Mouse (Mus musculus) hindbrain, embryonic 14.5 days (tissue): Measurements from ENCODE around the gene Hbq1b. TPM values are rescaled to one million over a fixed set of nuclear protein-coding genes. Genes with fewer than 3 reads are reported as not detected.

ENCODE experiments used
- ATAC-seq: fragments of 200-750 bp; cut with Nextera tagmentation; 2 replicates; pipeline ENCODE4 v1.8.0; 2017; ENCODE audit warnings: moderate number of reproducible peaks, mild to moderate bottlenecking, moderate TSS enrichment, moderate library complexity; ENCODE audit not compliant: low FRiP score
- DNase-seq: peaks from one replicate; pipeline ENCODE4 v3.0.0-alpha.2; 2015; ENCODE audit warnings: low spot score
- H3K27ac ChIP-seq: fragments of 300-500 bp; sonication (generic); 2 replicates; pipeline ENCODE4 v1.5.1; 2014; ENCODE audit warnings: mild to moderate bottlenecking, moderate library complexity
- H3K27me3 ChIP-seq: fragments of 300-500 bp; sonication (generic); 2 replicates; pipeline ENCODE4 v1.6.1; 2014; ENCODE audit warnings: mild to moderate bottlenecking, low read length, mixed read lengths; ENCODE audit not compliant: control insufficient read depth, insufficient read depth
- H3K36me3 ChIP-seq: fragments of 300-500 bp; sonication (generic); replicated peaks from 2 replicates; pipeline ENCODE4 v1.6.1; 2014; ENCODE audit not compliant: control insufficient read depth, insufficient read depth
- H3K4me1 ChIP-seq: fragments of 300-500 bp; sonication (generic); replicated peaks from 2 replicates; pipeline ENCODE4 v1.6.1; 2014; ENCODE audit warnings: antibody characterized with exemption, low read length, mixed read lengths; ENCODE audit not compliant: control insufficient read depth, insufficient read depth
- H3K4me2 ChIP-seq: fragments of 300-500 bp; sonication (generic); replicated peaks from 2 replicates; pipeline ENCODE4 v1.6.1; 2014; ENCODE audit warnings: mild to moderate bottlenecking, moderate library complexity
- H3K4me3 ChIP-seq: fragments of 300-500 bp; sonication (generic); replicated peaks from 2 replicates; pipeline ENCODE4 v1.5.1; 2014; ENCODE audit warnings: mild to moderate bottlenecking, low read length
- H3K9ac ChIP-seq: fragments of 300-500 bp; sonication (generic); 2 replicates; pipeline ENCODE4 v1.6.1; 2014
- H3K9me3 ChIP-seq: fragments of 300-500 bp; sonication (generic); 2 replicates; pipeline ENCODE4 v1.6.1; 2016; ENCODE audit warnings: low read length; ENCODE audit not compliant: control insufficient read depth
- WGBS: fragments of 180-500 bp; shearing (Covaris S2); extraction: QIAGEN DNeasy Blood & Tissue Kit; methylation state at CpG from one replicate; pipeline ENCODE4 v1.1.7; 2014; 5-methylcytosine and 5-hydroxymethylcytosine counted together
- polyA plus RNA-seq: library from polyadenylated mRNA; unstranded; fragments of >200 nt; fragmentation: Nextera tagmentation; extraction: Ambion mirVana; gene quantifications from 2 replicates; pipeline ENCODE4 v1.2.1, GENCODE M21; 2014

Hbq1b gene
- polyA plus RNA-seq, 1 experiment from 2014 or later = 0.82 TPM

GRCm38 (mm10) chr11:32307006-32307405 lies 20.2 kb downstream of the Hbq1b start:
- no peak for ATAC-seq
- no peaks in the 10 kb centered on the region for H3K27me3 ChIP-seq

GRCm38 (mm10) chr11:32309446-32309845 lies 22.7 kb downstream of the Hbq1b start:
- ATAC-seq = no peak
- no peak overlapping the region for H3K4me2 ChIP-seq

More at GRCm38 (mm10) chr11:32307006-32307405, 20.2 kb downstream of the Hbq1b start:
- no peaks in the 10 kb centered on the region for H3K4me1 ChIP-seq
- no peak overlapping the region for H3K4me3 ChIP-seq
- H3K9me3 ChIP-seq = no peaks in the 10 kb centered on the region
- H3K36me3 ChIP-seq = no peaks in the 10 kb centered on the region
- H3K27ac ChIP-seq = no peak overlapping the region
- no peak overlapping the region for H3K4me2 ChIP-seq
- no peak overlapping the region for H3K9ac ChIP-seq
- 79% methylated on average over 1 of the region's 1 CpGs for WGBS
- no peak for DNase-seq

DNA sequence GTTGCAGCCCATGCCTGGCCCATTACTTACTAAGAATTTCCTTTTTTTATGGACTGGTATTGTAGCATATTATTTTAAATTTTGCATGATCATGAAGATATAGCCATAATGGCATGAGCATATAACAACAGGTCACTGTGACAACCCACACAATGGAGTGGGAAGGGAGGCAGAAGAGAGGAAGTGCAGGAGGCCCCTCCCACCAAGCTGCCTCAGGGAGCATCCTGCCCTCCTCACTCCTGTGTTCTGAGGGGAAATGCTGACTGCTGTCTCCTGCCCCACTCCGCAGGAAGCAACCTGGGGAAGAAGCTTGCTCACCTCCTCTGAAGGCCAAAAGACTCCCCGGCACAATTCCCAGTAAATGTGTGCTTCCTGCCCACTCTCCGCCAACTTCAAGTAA lies 23.2 kb downstream of the Hbq1b start:
- Histone ChIP-seq H3K27me3 (no peaks in the 10 kb centered on the region), H3K9me3 (no peaks in the 10 kb centered on the region), H3K27ac (no peak overlapping the region), H3K4me1 (no peaks in the 10 kb centered on the region), H3K4me3 (no peak overlapping the region), H3K4me2 (no peak overlapping the region), H3K9ac (no peak overlapping the region), H3K36me3 (no peaks in the 10 kb centered on the region)
- ATAC-seq = no peak
- 82% methylated on average over 3 of the region's 3 CpGs for WGBS
- DNase-seq = no peak

More at GRCm38 (mm10) chr11:32309446-32309845, 22.7 kb downstream of the Hbq1b start:
- no peaks in the 10 kb centered on the region for H3K4me1 ChIP-seq
- H3K36me3 ChIP-seq = no peaks in the 10 kb centered on the region
- H3K27ac ChIP-seq = no peak overlapping the region
- no peak overlapping the region for H3K4me3 ChIP-seq
- no peak for DNase-seq
- WGBS = 31% methylated on average over 4 of the region's 4 CpGs
- no peak overlapping the region for H3K9ac ChIP-seq
- no peaks in the 10 kb centered on the region for H3K9me3 ChIP-seq
- no peaks in the 10 kb centered on the region for H3K27me3 ChIP-seq

DNA sequence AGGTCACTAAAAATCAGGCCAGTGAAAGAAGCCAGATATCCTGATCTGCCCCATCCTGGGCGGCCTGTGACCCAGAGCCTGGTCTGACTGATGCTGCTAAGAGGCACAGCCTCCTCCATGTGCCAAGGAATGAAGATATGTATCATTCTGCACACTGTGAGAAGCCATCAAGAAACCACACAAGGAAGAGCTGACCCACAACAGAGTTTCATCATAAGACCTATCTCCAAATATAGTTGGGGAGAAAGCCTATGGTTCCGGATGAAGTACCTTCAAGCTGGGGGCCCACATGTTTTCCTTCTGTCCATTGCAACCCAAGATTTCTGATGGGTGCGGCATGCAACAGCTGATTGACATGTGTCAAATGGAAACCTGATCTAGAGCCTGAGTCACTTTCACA lies 29.2 kb downstream of the Hbq1b start:
- H3K27me3 ChIP-seq = no peaks in the 10 kb centered on the region
- no peak for DNase-seq
- H3K4me2 ChIP-seq = no peak overlapping the region
- no peak for ATAC-seq
- H3K27ac ChIP-seq = no peak overlapping the region
- 87% methylated on average over 3 of the region's 3 CpGs for WGBS
- no peak overlapping the region for H3K9ac ChIP-seq
- H3K4me1 ChIP-seq = no peaks in the 10 kb centered on the region
- no peaks in the 10 kb centered on the region for H3K9me3 ChIP-seq
- no peak overlapping the region for H3K4me3 ChIP-seq
- no peaks in the 10 kb centered on the region for H3K36me3 ChIP-seq

- Histone ChIP-seq H3K27me3 (no peaks in the 10 kb centered on the region), H3K9me3 (no peaks in the 10 kb centered on the region), H3K4me2 (no peak overlapping the region), H3K9ac (no peak overlapping the region), H3K27ac (no peak overlapping the region), H3K4me3 (no peak overlapping the region), H3K36me3 (no peaks in the 10 kb centered on the region), H3K4me1 (no peaks in the 10 kb centered on the region)
- DNase-seq = no peak
- 66% methylated on average over 11 of the region's 11 CpGs for WGBS
- no peak for ATAC-seq
Observed at GRCm38 (mm10) chr11:32320507-32321195, 33.9 kb downstream of the Hbq1b start.

- no peak overlapping the region for H3K4me2 ChIP-seq
- H3K4me3 ChIP-seq = no peak overlapping the region
- no peaks in the 10 kb centered on the region for H3K27me3 ChIP-seq
- H3K27ac ChIP-seq = no peak overlapping the region
- no peaks in the 10 kb centered on the region for H3K9me3 ChIP-seq
- ATAC-seq = no peak
- H3K4me1 ChIP-seq = no peaks in the 10 kb centered on the region
- H3K9ac ChIP-seq = no peak overlapping the region
- no peaks in the 10 kb centered on the region for H3K36me3 ChIP-seq
- WGBS = 40% methylated on average over 8 of the region's 8 CpGs
- DNase-seq = peak; percentile 40
Observed at GRCm38 (mm10) chr11:32321196-32321565, 34.4 kb downstream of the Hbq1b start.

- no peak overlapping the region for H3K27ac ChIP-seq
- no peaks in the 10 kb centered on the region for H3K36me3 ChIP-seq
- H3K9ac ChIP-seq = no peak overlapping the region
- 13% methylated on average over 15 of the region's 15 CpGs for WGBS
- ATAC-seq (peak; percentile 92), DNase-seq (peak; percentile 92)
- no peak overlapping the region for H3K4me3 ChIP-seq
- H3K9me3 ChIP-seq = no peaks in the 10 kb centered on the region
- H3K27me3 ChIP-seq = no peaks in the 10 kb centered on the region
- H3K4me2 ChIP-seq = peak overlapping the region; percentile 27; the same call in 1 of the 2 replicates
- no peaks in the 10 kb centered on the region for H3K4me1 ChIP-seq
Observed at GRCm38 (mm10) chr11:32324609-32325008, 37.8 kb downstream of the Hbq1b start.

- ATAC-seq (no peak), DNase-seq (peak; percentile 52)
- Histone ChIP-seq H3K9ac (no peak overlapping the region), H3K4me3 (no peak overlapping the region), H3K4me1 (no peaks in the 10 kb centered on the region; the same call in 1 of the 2 replicates), H3K27me3 (no peaks in the 10 kb centered on the region), H3K4me2 (no peak overlapping the region), H3K9me3 (no peaks in the 10 kb centered on the region), H3K36me3 (no peaks in the 10 kb centered on the region), H3K27ac (peak overlapping the region; percentile 1; the same call in 1 of the 2 replicates)
- 39% methylated on average over 6 of the region's 6 CpGs for WGBS
Observed at GRCm38 (mm10) chr11:32331075-32331474, 44.3 kb downstream of the Hbq1b start.

- Histone ChIP-seq H3K9me3 (peaks cover 2% of the 10 kb centered on the region; the same call in 1 of the 2 replicates), H3K4me2 (no peak overlapping the region), H3K27me3 (no peaks in the 10 kb centered on the region), H3K9ac (no peak overlapping the region), H3K27ac (no peak overlapping the region), H3K36me3 (no peaks in the 10 kb centered on the region), H3K4me3 (no peak overlapping the region), H3K4me1 (no peaks in the 10 kb centered on the region; the same call in 1 of the 2 replicates)
- no peak for DNase-seq
- 72% methylated on average over 5 of the region's 5 CpGs for WGBS
- ATAC-seq = no peak
Observed at GRCm38 (mm10) chr11:32331861-32332260, 45.1 kb downstream of the Hbq1b start.
